Mouse (Mus musculus): Measurements from ENCODE around the gene Cbfb.

DNA sequence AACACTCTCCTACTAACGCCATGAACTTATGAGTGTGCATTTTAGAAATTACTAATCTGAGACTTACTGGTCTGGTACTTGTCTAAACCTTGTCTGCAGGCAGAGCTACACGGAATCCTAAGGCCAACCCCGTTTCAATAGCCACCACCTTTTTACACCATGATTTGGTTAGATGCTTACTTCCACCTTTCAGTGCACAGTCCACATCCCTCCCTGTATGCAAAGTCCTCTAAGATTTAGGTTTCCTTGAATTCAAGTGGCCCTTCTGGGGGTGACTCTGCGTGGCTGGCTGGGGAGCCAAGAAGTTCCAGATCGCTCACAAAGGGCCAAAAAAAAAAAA is 463 bp upstream of the Cbfb start:
- TF ChIP-seq CTCF (IDR thresholded peaks at IDR 0.05; ENCODE audit: low read depth) (no peak), EP300 (optimal IDR thresholded peaks at IDR 0.05) (no peak)

Measured in stomach, postnatal 0 days (tissue).